Mouse (Mus musculus): ENCODE data around the gene Olfr763. TPM values are rescaled to one million over a fixed set of nuclear protein-coding genes. Genes with fewer than 3 reads are reported as not detected.
"Not testable (repeated sequence)": the region's sequence is repeated elsewhere in the genome, so short reads cannot be mapped to it uniquely, and the experiment has no call there.

The Olfr763 gene
- polyA plus RNA-seq, 1 experiment from 2014 or later, result not detected

GRCm38 (mm10) chr10:129028343-129028742 is 17.8 kb downstream of the Olfr763 start:
- H3K36me3 ChIP-seq (ENCODE audit: insufficient read depth, low read length), result no peaks in the 10 kb centered on the region
- no peak for TF ChIP-seq CTCF (IDR thresholded peaks at IDR 0.05; ENCODE audit: low read depth)
- H3K4me3 ChIP-seq (replicated peaks; ENCODE audit: low read depth, low read length), result no peak overlapping the region
- WGBS, result 29% methylated on average over 2 of the region's 2 CpGs
- H3K9ac ChIP-seq (ENCODE audit: low read depth, low read length), result no peak overlapping the region
- no peak overlapping the region for H3K4me2 ChIP-seq (ENCODE audit: low read length)
- H3K4me1 ChIP-seq (replicated peaks; ENCODE audit: insufficient read depth, low read length), result no peaks in the 10 kb centered on the region
- H3K27me3 ChIP-seq (ENCODE audit: insufficient read depth, low read length), result no peaks in the 10 kb centered on the region
- DNase-seq (ENCODE audit: low spot score), result peak; percentile 40
- no peak for ATAC-seq (replicated peaks; ENCODE audit: low FRiP score, low read depth)
- H3K27ac ChIP-seq, result no peak overlapping the region
- no peaks in the 10 kb centered on the region for H3K9me3 ChIP-seq (replicated peaks; ENCODE audit: low read length)

- Histone ChIP-seq H3K4me3 (replicated peaks; ENCODE audit: low read depth, low read length) (no peak within 1 kb of the TSS), H3K9me3 (replicated peaks; ENCODE audit: low read length) (no peaks in the 10 kb centered on the region), H3K27ac (no peak within 1 kb of the TSS), H3K27me3 (ENCODE audit: insufficient read depth, low read length) (no peaks in the 10 kb centered on the region), H3K4me1 (replicated peaks; ENCODE audit: insufficient read depth, low read length) (no peaks in the 10 kb centered on the region), H3K36me3 (ENCODE audit: insufficient read depth, low read length) (no peaks in the 10 kb centered on the region), H3K9ac (ENCODE audit: low read depth, low read length) (no peak within 1 kb of the TSS), H3K4me2 (ENCODE audit: low read length) (no peak within 1 kb of the TSS)
- 86% methylated on average over 3 of the region's 3 CpGs for WGBS
- DNase-seq (ENCODE audit: low spot score) (no peak), ATAC-seq (replicated peaks; ENCODE audit: low FRiP score, low read depth) (no peak)
- no peak for TF ChIP-seq CTCF (IDR thresholded peaks at IDR 0.05; ENCODE audit: low read depth)
These were observed 29.2 kb downstream of the Olfr763 start, which contains the start of gene Olfr764-ps1 for GRCm38 (mm10) chr10:129039796-129040195. TSS of gene Olfr764-ps1 (minus strand) at chr10:129039896.

DNA sequence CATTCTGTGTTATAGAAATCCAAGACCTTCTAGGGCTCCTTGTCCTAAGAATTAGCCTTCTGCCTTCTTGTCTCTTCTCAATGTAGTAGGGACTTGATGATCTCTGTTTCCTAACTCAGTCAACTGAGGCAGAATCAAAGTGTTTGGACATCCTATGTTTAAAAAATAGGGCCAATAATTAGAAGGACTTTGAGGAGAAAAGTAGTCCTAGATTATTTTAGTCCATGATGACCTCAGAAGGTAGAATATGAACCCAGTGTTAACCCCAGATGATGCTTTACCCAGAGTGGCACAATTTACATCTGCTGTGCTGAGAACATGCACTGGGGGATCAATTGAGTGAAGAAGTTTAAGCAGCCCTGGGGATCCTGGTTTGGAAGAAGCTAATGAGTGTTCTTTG is 39.3 kb downstream of the Olfr763 start, which contains the start of gene Olfr765:
TSS of gene Olfr765 (minus strand) at position 101 of the 400 bp plus-strand sequence.
- not testable (repeated sequence) for H3K27ac ChIP-seq; ATAC-seq (replicated peaks; ENCODE audit: low FRiP score, low read depth); DNase-seq (ENCODE audit: low spot score); H3K4me2 ChIP-seq (ENCODE audit: low read length); H3K9me3 ChIP-seq (replicated peaks; ENCODE audit: low read length); H3K27me3 ChIP-seq (ENCODE audit: insufficient read depth, low read length); H3K4me3 ChIP-seq (replicated peaks; ENCODE audit: low read depth, low read length); H3K4me1 ChIP-seq (replicated peaks; ENCODE audit: insufficient read depth, low read length); H3K36me3 ChIP-seq (ENCODE audit: insufficient read depth, low read length); H3K9ac ChIP-seq (ENCODE audit: low read depth, low read length)

Other genes with a start within 250 kb of the Olfr763 start
- gene Mmp19, start 219.9 kb upstream of the Olfr763 start, polyA plus RNA-seq (2015; fragmentation: Nextera tagmentation; extraction: Ambion mirVana), result 0.55 and 0.64 TPM in 2 replicates
- 46.2 and 48.5 TPM in 2 replicates for gene Dnajc14, start 206.7 kb upstream of the Olfr763 start, polyA plus RNA-seq (2015; fragmentation: Nextera tagmentation; extraction: Ambion mirVana)
- gene Tmem198b, start 206.4 kb upstream of the Olfr763 start, polyA plus RNA-seq (2015; fragmentation: Nextera tagmentation; extraction: Ambion mirVana), result 11.7 and 13.2 TPM in 2 replicates
- gene Sarnp, start 193.5 kb upstream of the Olfr763 start, polyA plus RNA-seq (2015; fragmentation: Nextera tagmentation; extraction: Ambion mirVana), result 164 and 175 TPM in 2 replicates
- gene Ormdl2, start 189.1 kb upstream of the Olfr763 start, polyA plus RNA-seq (2015; fragmentation: Nextera tagmentation; extraction: Ambion mirVana), result 87.2 and 87.5 TPM in 2 replicates
- 7.7 and 8.2 TPM in 2 replicates for gene Gdf11, start 119.1 kb upstream of the Olfr763 start, polyA plus RNA-seq (2015; fragmentation: Nextera tagmentation; extraction: Ambion mirVana)
- gene Cd63, start 109.8 kb upstream of the Olfr763 start, polyA plus RNA-seq (2015; fragmentation: Nextera tagmentation; extraction: Ambion mirVana), result 1,350 and 1,394 TPM in 2 replicates
- gene Rdh5, start 87.9 kb upstream of the Olfr763 start, polyA plus RNA-seq (2015; fragmentation: Nextera tagmentation; extraction: Ambion mirVana), result 12.9 and 15.0 TPM in 2 replicates
- gene Bloc1s1, start 86.8 kb upstream of the Olfr763 start, polyA plus RNA-seq (2015; fragmentation: Nextera tagmentation; extraction: Ambion mirVana), result 272 and 276 TPM in 2 replicates
- 3.8 TPM in 2 replicates for gene Itga7, start 77.0 kb upstream of the Olfr763 start, polyA plus RNA-seq (2015; fragmentation: Nextera tagmentation; extraction: Ambion mirVana)
- gene Mettl7b, start 49.8 kb upstream of the Olfr763 start, polyA plus RNA-seq (2015; fragmentation: Nextera tagmentation; extraction: Ambion mirVana), result 59.9 and 69.3 TPM in 2 replicates
- gene Olfr9, start 21.4 kb upstream of the Olfr763 start, polyA plus RNA-seq (2015; fragmentation: Nextera tagmentation; extraction: Ambion mirVana), result not detected in 2 replicates
- gene Olfr764-ps1, start 29.1 kb downstream of the Olfr763 start, polyA plus RNA-seq (2015; fragmentation: Nextera tagmentation; extraction: Ambion mirVana), result not detected in 2 replicates
- not detected in 2 replicates for gene Olfr765, start 39.2 kb downstream of the Olfr763 start, polyA plus RNA-seq (2015; fragmentation: Nextera tagmentation; extraction: Ambion mirVana)
- gene Olfr766-ps1, start 58.2 kb downstream of the Olfr763 start, polyA plus RNA-seq (2015; fragmentation: Nextera tagmentation; extraction: Ambion mirVana), result not detected in 2 replicates
- not detected in 2 replicates for gene Olfr767, start 72.1 kb downstream of the Olfr763 start, polyA plus RNA-seq (2015; fragmentation: Nextera tagmentation; extraction: Ambion mirVana)
- 0.04 TPM in 1 of 2 replicates, not detected in the other for gene Olfr768, start 88.6 kb downstream of the Olfr763 start, polyA plus RNA-seq (2015; fragmentation: Nextera tagmentation; extraction: Ambion mirVana)
- not detected in 2 replicates for gene Olfr769, start 107.1 kb downstream of the Olfr763 start, polyA plus RNA-seq (2015; fragmentation: Nextera tagmentation; extraction: Ambion mirVana)
- gene Olfr770, start 128.2 kb downstream of the Olfr763 start, polyA plus RNA-seq (2015; fragmentation: Nextera tagmentation; extraction: Ambion mirVana), result not detected in 2 replicates
- not detected in 2 replicates for gene Olfr771, start 154.0 kb downstream of the Olfr763 start, polyA plus RNA-seq (2015; fragmentation: Nextera tagmentation; extraction: Ambion mirVana)
- gene Olfr772, start 167.1 kb downstream of the Olfr763 start, polyA plus RNA-seq (2015; fragmentation: Nextera tagmentation; extraction: Ambion mirVana), result not detected in 2 replicates
- gene Olfr773, start 176.6 kb downstream of the Olfr763 start, polyA plus RNA-seq (2015; fragmentation: Nextera tagmentation; extraction: Ambion mirVana), result not detected in 2 replicates
- not detected in 2 replicates for gene Olfr774, start 225.4 kb downstream of the Olfr763 start, polyA plus RNA-seq (2015; fragmentation: Nextera tagmentation; extraction: Ambion mirVana)
- not detected in 2 replicates for gene Olfr775, start 237.6 kb downstream of the Olfr763 start, polyA plus RNA-seq (2015; fragmentation: Nextera tagmentation; extraction: Ambion mirVana)
- not detected in 2 replicates for gene Olfr776, start 248.3 kb downstream of the Olfr763 start, polyA plus RNA-seq (2015; fragmentation: Nextera tagmentation; extraction: Ambion mirVana)